ENCODE assay signal across 8 mouse cellular contexts in the genomic region with DNA sequence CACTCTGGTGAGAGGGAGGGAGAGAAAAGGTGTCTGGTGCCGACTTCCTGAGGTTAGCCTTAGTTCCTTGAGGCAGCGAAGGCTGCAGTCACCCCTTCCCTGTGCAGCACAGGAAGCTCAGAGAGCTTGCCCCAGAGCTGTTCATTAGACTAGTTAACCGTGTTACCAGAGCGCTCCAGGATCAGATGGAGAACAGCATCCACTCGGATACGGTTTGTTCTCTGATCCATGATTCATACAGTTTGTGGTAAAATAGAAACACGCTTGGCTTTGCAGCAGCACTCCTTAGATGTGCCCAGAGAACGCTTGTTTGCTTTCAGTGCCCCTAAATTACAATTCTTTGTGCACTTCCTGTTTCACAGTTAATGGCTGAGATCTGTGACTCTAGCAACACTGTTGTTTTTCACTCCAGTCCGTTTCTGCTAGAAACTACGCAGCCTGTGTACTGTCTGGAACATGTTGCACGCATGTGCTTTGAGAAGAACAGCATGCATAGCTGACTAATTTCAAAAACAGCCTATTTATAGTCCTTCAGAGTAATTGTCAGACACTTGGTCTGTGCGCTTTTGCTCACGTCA.
A peak's percentile ranks its signal among the peaks of the same experiment; 100 is the strongest.
DNase-seq lines count a peak whose midpoint lies in the region; ATAC-seq and TF ChIP-seq lines count a peak whose summit lies in the region.

No protein-coding gene starts in this region.

- TF ChIP-seq POLR2A in CH12.LX (IDR thresholded peaks at IDR 0.05; ENCODE audit: low read depth, low read length): peak; percentile 47
- TF ChIP-seq POLR2A in embryonic fibroblast, embryonic 13.5 days (IDR thresholded peaks at IDR 0.05; ENCODE audit: low read depth, low read length): no peak
- no peak for TF ChIP-seq POLR2A in thymus, adult 2 months (IDR thresholded peaks at IDR 0.05; ENCODE audit: control insufficient read depth, extremely low read depth, insufficient read depth, low read length, poor library complexity)

- peaks cover 2 to 24% of the 10 kb centered on the region in 2 experiments for H3K36me3 ChIP-seq in CH12.LX (replicated peaks in 1 of 2; ENCODE audit: control insufficient read depth in 1 of 2, insufficient read depth in 1 of 2, low read length in 1 of 2)
- no peaks in the 10 kb centered on the region for H3K36me3 ChIP-seq in liver, embryonic 11.5 days (ENCODE audit: control insufficient read depth, insufficient read depth, low read length)
- H3K36me3 ChIP-seq in thymus, adult 2 months (ENCODE audit: control insufficient read depth, insufficient read depth, low read length): no peaks in the 10 kb centered on the region

- H3K4me1 ChIP-seq in CH12.LX (ENCODE audit: control insufficient read depth in 1 of 2, insufficient read depth in 2 of 2): peaks cover 37 to 97% of the 10 kb centered on the region in 2 experiments
- peaks cover 24% of the 10 kb centered on the region for H3K4me1 ChIP-seq in embryonic fibroblast, embryonic 13.5 days (ENCODE audit: control insufficient read depth, insufficient read depth, low read length)
- H3K4me1 ChIP-seq in liver, embryonic 11.5 days (replicated peaks; ENCODE audit: control insufficient read depth, insufficient read depth, low read length): peaks cover 30% of the 10 kb centered on the region
- peaks cover 50% of the 10 kb centered on the region for H3K4me1 ChIP-seq in thymus, adult 2 months (replicated peaks; ENCODE audit: control insufficient read depth, insufficient read depth, low read length)

- TF ChIP-seq CTCF in CH12.LX (conservative IDR thresholded peaks at IDR 0.05 in 1 of 2, IDR thresholded peaks at IDR 0.05 in 1 of 2; ENCODE audit: low read depth in 2 of 2, low read length in 2 of 2): no peak
- no peak for TF ChIP-seq CTCF in embryonic fibroblast, embryonic 13.5 days (IDR thresholded peaks at IDR 0.05; ENCODE audit: borderline replicate concordance, insufficient read depth, low read length)
- TF ChIP-seq CTCF in thymus, adult 2 months (IDR thresholded peaks at IDR 0.05; ENCODE audit: borderline replicate concordance, control insufficient read depth, extremely low read depth, insufficient read depth, low read length, poor library complexity): no peak

- peaks cover 70% of the 10 kb centered on the region for H3K79me2 ChIP-seq in CH12.LX (replicated peaks; ENCODE audit: control insufficient read depth, extremely low read depth, insufficient read depth, poor library complexity, severe bottlenecking)

- no peak; the same call in 1 of the 2 replicates for TF ChIP-seq RAD21 in CH12.LX (IDR thresholded peaks at IDR 0.05; ENCODE audit: low read depth, low read length)

- peak; percentile 37 for DNase-seq in kidney, postnatal 14 days
- no peak for DNase-seq in kidney, adult 8-10 months
- DNase-seq in CH12.LX (ENCODE audit: extremely low read depth): peak; percentile 86
- DNase-seq in liver, embryonic 11.5 days (ENCODE audit: low spot score): no peak
- DNase-seq in thymus, adult 2 months: peak; percentile 59
- no peak for DNase-seq in embryo, embryonic 11 days
- DNase-seq in adrenal gland, postnatal 4 days (ENCODE audit: low spot score in 2 of 2): no peak

- no peaks in the 10 kb centered on the region for H3K9me3 ChIP-seq in CH12.LX (replicated peaks; ENCODE audit: low read length)
- no peaks in the 10 kb centered on the region for H3K9me3 ChIP-seq in liver, embryonic 11.5 days (ENCODE audit: control insufficient read depth, low read length)

- 57% methylated on average over 13 of the region's 13 CpGs for WGBS in liver, embryonic 11.5 days
- 10% methylated on average over 13 of the region's 13 CpGs for WGBS in thymus, adult 2 months

- dilution Hi-C loops in CH12.LX (cut with MboI; ENCODE audit: extremely low pct_ligation_motif_present, extremely low pct_unique_long_range_greater_than_20kb, low sequenced_read_pairs): no loop called here

- peak; percentile 80 for TF ChIP-seq EP300 in CH12.LX (IDR thresholded peaks at IDR 0.05; ENCODE audit: low read length)

- H3K4me2 ChIP-seq in CH12.LX (ENCODE audit: insufficient read depth, low read depth, poor library complexity, severe bottlenecking): peak overlapping the region; percentile 85
- H3K4me2 ChIP-seq in liver, embryonic 11.5 days: peak overlapping the region; percentile 32

- peak overlapping the region; percentile 12 to 40 (median 31) for H3K4me3 ChIP-seq in CH12.LX (replicated peaks in 1 of 3; ENCODE audit: low read depth in 2 of 3, low read length in 2 of 3, poor library complexity in 1 of 3)
- peak overlapping the region; percentile 15 for H3K4me3 ChIP-seq in embryonic fibroblast, embryonic 13.5 days (ENCODE audit: insufficient read depth, low read length)
- no peak overlapping the region for H3K4me3 ChIP-seq in liver, embryonic 11.5 days (ENCODE audit: low read depth, low read length)
- no peak overlapping the region for H3K4me3 ChIP-seq in thymus, adult 2 months (ENCODE audit: control insufficient read depth, insufficient read depth, low read length)

- ATAC-seq in liver, embryonic 11.5 days (replicated peaks; ENCODE audit: low FRiP score): no peak

- in situ Hi-C loops in CH12.LX (cut with MboI; ENCODE audit: low pct_ligation_motif_present, low pct_unique_long_range_greater_than_20kb, low sequenced_read_pairs): no loop called here

- H3K27ac ChIP-seq in CH12.LX (ENCODE audit: insufficient read depth, low read depth): peak overlapping the region; percentile 97
- H3K27ac ChIP-seq in embryonic fibroblast, embryonic 13.5 days (ENCODE audit: insufficient read depth, low read length): peak overlapping the region; percentile 52
- H3K27ac ChIP-seq in liver, embryonic 11.5 days (ENCODE audit: low read depth, low read length): no peak overlapping the region
- peak overlapping the region; percentile 23 for H3K27ac ChIP-seq in thymus, adult 2 months (ENCODE audit: control insufficient read depth, insufficient read depth, low read length)

- no peaks in the 10 kb centered on the region for H3K27me3 ChIP-seq in CH12.LX (replicated peaks)
- H3K27me3 ChIP-seq in liver, embryonic 11.5 days (replicated peaks; ENCODE audit: control insufficient read depth, insufficient read depth, low read length): no peaks in the 10 kb centered on the region
- H3K27me3 ChIP-seq in thymus, adult 2 months (ENCODE audit: control insufficient read depth, insufficient read depth, low read length): no peaks in the 10 kb centered on the region

- peak overlapping the region; percentile 59 for H3K9ac ChIP-seq in CH12.LX (ENCODE audit: insufficient read depth, low read depth)
- H3K9ac ChIP-seq in liver, embryonic 11.5 days (ENCODE audit: low read depth, low read length): 0 out of 2 replicates have a peak overlapping the region, but pooled peaks have one; percentile 3

TF ChIP-seq in CH12.LX, 34 proteins besides CTCF, POLR2A, EP300 and RAD21 (continues in another document):
- TF ChIP-seq NELFE (IDR thresholded peaks at IDR 0.05; ENCODE audit: low read depth, low read length) (peak; percentile 4; the same call in 1 of the 2 replicates), TBP (conservative IDR thresholded peaks at IDR 0.05; ENCODE audit: low read depth, low read length) (0 out of 2 replicates have a peak, but pooled peaks have one; percentile 55), BHLHE40 (IDR thresholded peaks at IDR 0.05; ENCODE audit: low read depth, low read length) (peak; percentile 94), SMC3 (IDR thresholded peaks at IDR 0.05; ENCODE audit: low read depth, low read length) (no peak), PAX5 (IDR thresholded peaks at IDR 0.05; ENCODE audit: low read length) (no peak), MAX (IDR thresholded peaks at IDR 0.05; ENCODE audit: low read length) (peak; percentile 97), CHD1 (IDR thresholded peaks at IDR 0.05; ENCODE audit: low read depth, low read length) (no peak; the same call in 1 of the 2 replicates), NRF1 (IDR thresholded peaks at IDR 0.05; ENCODE audit: low read depth, low read length) (peak; percentile 68), E2F4 (IDR thresholded peaks at IDR 0.05; ENCODE audit: insufficient replicate concordance, low read depth, low read length) (no peak), ELF1 (IDR thresholded peaks at IDR 0.05; ENCODE audit: low read depth, low read length) (peak; percentile 80), CHD2 (IDR thresholded peaks at IDR 0.05; ENCODE audit: low read length) (no peak), MAFK (IDR thresholded peaks at IDR 0.05; ENCODE audit: insufficient replicate concordance, low read length) (peak; percentile 34; the same call in 1 of the 2 replicates), USF1 (IDR thresholded peaks at IDR 0.05; ENCODE audit: low read depth, low read length) (no peak), UBTF (IDR thresholded peaks at IDR 0.05; ENCODE audit: low read depth, low read length) (no peak), POLR2AphosphoS2 (IDR thresholded peaks at IDR 0.05; ENCODE audit: low read depth, low read length) (no peak), MYC (IDR thresholded peaks at IDR 0.05; ENCODE audit: low read depth, low read length) (peak; percentile 99), MXI1 (IDR thresholded peaks at IDR 0.05; ENCODE audit: low read depth, low read length) (peak; percentile 93), TCF12 (IDR thresholded peaks at IDR 0.05; ENCODE audit: low read depth, low read length) (no peak), ZMIZ1 (IDR thresholded peaks at IDR 0.05; ENCODE audit: low read depth, low read length) (0 out of 2 replicates have a peak, but pooled peaks have one; percentile 32), JUND (conservative IDR thresholded peaks at IDR 0.05; ENCODE audit: low read depth, low read length) (peak; percentile 93), GABPA (IDR thresholded peaks at IDR 0.05; ENCODE audit: insufficient replicate concordance, low read depth, low read length) (no peak), RCOR1 (conservative IDR thresholded peaks at IDR 0.05; ENCODE audit: low read depth, low read length) (0 out of 2 replicates have a peak, but pooled peaks have one; percentile 43), MEF2A (IDR thresholded peaks at IDR 0.05; ENCODE audit: borderline replicate concordance, low read depth, low read length) (peak; percentile 98), SIN3A (IDR thresholded peaks at IDR 0.05; ENCODE audit: low read length) (peak; percentile 88; the same call in 1 of the 2 replicates), HCFC1 (IDR thresholded peaks at IDR 0.05; ENCODE audit: low read depth, low read length) (peak; percentile 6; the same call in 1 of the 2 replicates), JUN (IDR thresholded peaks at IDR 0.05; ENCODE audit: insufficient read depth, low read depth, low read length) (peak; percentile 80), ETS1 (conservative IDR thresholded peaks at IDR 0.05; ENCODE audit: low read depth, low read length) (peak; percentile 90), USF2 (conservative IDR thresholded peaks at IDR 0.05; ENCODE audit: low read depth, low read length) (no peak), ZKSCAN1 (IDR thresholded peaks at IDR 0.05; ENCODE audit: borderline replicate concordance, low read depth, low read length) (no peak), IRF4 (IDR thresholded peaks at IDR 0.05; ENCODE audit: low read depth, low read length) (peak; percentile 92), KAT2A (IDR thresholded peaks at IDR 0.05; ENCODE audit: insufficient replicate concordance, low read length) (no peak)

Comparison
In these comparisons a context has a peak if more than half of its experiments do, and no peak if none do; other contexts are left out.
1. DNase-seq: peak in kidney, postnatal 14 days (single experiment), CH12.LX (single experiment) and thymus, adult 2 months (single experiment); none in kidney, adult 8-10 months (0 of 2), liver, embryonic 11.5 days (single experiment), embryo, embryonic 11 days (single experiment) and adrenal gland, postnatal 4 days (0 of 2).
2. H3K4me3 ChIP-seq: peak in CH12.LX (3 of 3) and embryonic fibroblast, embryonic 13.5 days (single experiment); none in liver, embryonic 11.5 days (single experiment) and thymus, adult 2 months (single experiment).